Mouse (Mus musculus) C2C12 (cell line): ENCODE data around the gene Kansl1l. TPM values are rescaled to one million over a fixed set of nuclear protein-coding genes. Genes with fewer than 3 reads are reported as not detected.

Experiments used
- H3K27me3 ChIP-seq: one replicate; pipeline ENCODE4 v1.6.1; 2011; ENCODE audit not compliant: control insufficient read depth, insufficient read depth, insufficient read length
- H3K36me3 ChIP-seq: one replicate; pipeline ENCODE4 v1.6.1; 2011; ENCODE audit not compliant: control insufficient read depth, insufficient read depth
- H3K4me3 ChIP-seq: one replicate; pipeline ENCODE4 v1.5.1; 2011; ENCODE audit warnings: mild to moderate bottlenecking, control low read depth; ENCODE audit not compliant: poor library complexity, insufficient read depth, severe bottlenecking
- H3K79me2 ChIP-seq: one replicate; pipeline ENCODE4 v1.6.1; 2011; ENCODE audit not compliant: control insufficient read depth, insufficient read depth
- H3K79me3 ChIP-seq: one replicate; pipeline ENCODE4 v1.6.1; 2011; ENCODE audit warnings: low read depth, control low read depth
- H3ac ChIP-seq: one replicate; pipeline ENCODE3; 2011; ENCODE audit warnings: low read depth; ENCODE audit not compliant: control insufficient read depth, insufficient read length
- CEBPB ChIP-seq: IDR thresholded peaks from one replicate; pipeline ENCODE4 v1.6.1; 2011; ENCODE audit warnings: low read depth, mild to moderate bottlenecking, control low read depth, moderate library complexity
- CTCF ChIP-seq: IDR thresholded peaks from one replicate; pipeline ENCODE4 v1.5.1; 2011; ENCODE audit not compliant: control insufficient read depth, insufficient read depth, insufficient read length
- FOSL1 ChIP-seq: IDR thresholded peaks from one replicate; pipeline ENCODE4 v1.8.0; 2011; ENCODE audit warnings: mild to moderate bottlenecking, low read length; ENCODE audit not compliant: poor library complexity, insufficient read depth, severe bottlenecking
- MAX ChIP-seq: IDR thresholded peaks from one replicate; pipeline ENCODE4 v1.6.1; 2011; ENCODE audit warnings: mild to moderate bottlenecking, control low read depth
- MYOD1 ChIP-seq: IDR thresholded peaks from one replicate; pipeline ENCODE4 v1.6.1; 2011; ENCODE audit warnings: low read depth; ENCODE audit not compliant: control insufficient read depth, insufficient read length
- MYOG ChIP-seq: IDR thresholded peaks from one replicate; pipeline ENCODE4 v1.6.1; 2011; ENCODE audit not compliant: control insufficient read depth, insufficient read length; ENCODE audit errors: extremely low read depth
- USF1 ChIP-seq: IDR thresholded peaks from one replicate; pipeline ENCODE4 v1.6.1; 2011; ENCODE audit warnings: low read depth, mild to moderate bottlenecking, control low read depth, moderate library complexity
- polyA plus RNA-seq: library from polyadenylated mRNA; unstranded; fragments of >200 nt; fragmentation: generic; extraction: Trizol; gene quantifications from one replicate; pipeline ENCODE4 v1.2.1, GENCODE M21; 2012; ENCODE audit warnings: missing spikeins

The Kansl1l gene
- polyA plus RNA-seq, 1 experiment, result 1.9 TPM

DNA sequence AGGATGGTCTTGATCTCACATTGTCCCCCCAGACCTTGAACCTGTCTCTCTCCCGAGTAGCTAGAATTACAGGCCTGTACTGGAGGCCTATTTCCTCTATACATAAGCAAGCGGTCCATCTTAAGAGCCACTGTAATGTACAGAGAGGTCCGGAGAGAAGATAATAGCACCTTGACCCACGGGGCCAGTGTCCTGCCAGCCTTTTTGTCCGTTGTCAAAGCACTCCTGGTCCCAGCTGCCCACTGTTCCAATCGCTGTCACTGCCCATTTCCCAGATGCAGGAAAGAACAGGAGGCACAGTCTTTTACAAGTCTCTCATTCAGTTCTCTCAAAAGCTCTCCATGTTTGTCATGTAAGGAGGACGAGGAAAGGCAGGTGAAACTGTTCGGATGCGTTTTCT lies 4.6 kb upstream of the Kansl1l start:
- Histone ChIP-seq H3ac (no peak overlapping the region), H3K4me3 (no peak overlapping the region), H3K79me3 (no peaks in the 10 kb centered on the region), H3K27me3 (no peaks in the 10 kb centered on the region), H3K79me2 (no peaks in the 10 kb centered on the region), H3K36me3 (peaks cover under 1% of the 10 kb centered on the region)
- TF ChIP-seq MAX (no peak), FOSL1 (no peak), MYOD1 (no peak), CEBPB (no peak), MYOG (no peak), CTCF (no peak), USF1 (no peak)

DNA sequence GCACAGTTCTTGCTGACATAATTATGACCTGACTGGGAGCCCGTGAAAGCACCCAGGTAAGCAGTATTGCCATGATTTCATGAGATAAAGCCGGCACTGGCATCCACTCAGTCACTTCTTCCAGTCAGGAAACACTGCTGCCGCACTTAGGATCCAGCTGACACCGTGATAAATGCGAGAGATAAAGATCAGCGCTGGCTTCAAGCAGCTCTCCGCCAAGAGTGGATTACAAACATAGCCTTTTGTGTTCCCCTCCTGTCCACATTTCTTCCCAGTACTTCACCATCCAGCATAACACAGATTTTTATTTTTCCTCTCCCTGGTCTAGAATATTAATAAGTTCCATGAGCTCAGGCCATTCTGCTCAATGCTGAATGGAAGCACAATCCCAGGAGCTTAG lies 2.9 kb upstream of the Kansl1l start:
- Histone ChIP-seq H3K27me3 (no peaks in the 10 kb centered on the region), H3ac (no peak overlapping the region), H3K36me3 (no peaks in the 10 kb centered on the region), H3K79me2 (peaks cover 14% of the 10 kb centered on the region), H3K79me3 (peaks cover 5% of the 10 kb centered on the region), H3K4me3 (no peak overlapping the region)
- no peak for TF ChIP-seq MAX
- no peak for TF ChIP-seq USF1
- TF ChIP-seq FOSL1, result no peak
- no peak for TF ChIP-seq MYOD1
- no peak for TF ChIP-seq MYOG
- TF ChIP-seq CTCF, result no peak
- TF ChIP-seq CEBPB, result no peak

DNA sequence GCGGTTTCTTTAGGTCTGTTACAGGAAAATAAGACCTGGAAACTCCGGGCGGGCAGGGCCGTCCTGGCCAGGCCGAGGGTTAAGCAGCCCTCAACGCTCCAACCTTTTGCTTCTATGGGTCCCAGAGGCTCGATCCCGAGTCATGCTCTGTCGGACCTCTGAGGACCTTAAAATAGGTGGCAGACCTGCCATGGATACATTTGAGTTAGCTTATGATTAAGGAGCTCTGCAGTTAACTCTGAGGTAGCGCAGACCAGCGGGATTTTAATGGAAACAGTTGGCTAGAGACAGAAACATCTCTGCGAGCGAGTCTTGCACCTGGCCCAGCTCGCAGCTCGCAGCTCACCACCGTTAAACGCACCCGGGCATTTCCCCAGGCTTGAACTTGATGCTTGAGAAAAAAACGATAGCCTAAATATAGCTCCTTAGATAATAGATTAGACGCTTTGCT lies 528 bp upstream of the Kansl1l start:
- Histone ChIP-seq H3K4me3 (peak overlapping the region; percentile 56), H3K79me3 (peaks cover 10% of the 10 kb centered on the region), H3ac (peak overlapping the region; percentile 70), H3K79me2 (peaks cover 34% of the 10 kb centered on the region), H3K27me3 (no peaks in the 10 kb centered on the region), H3K36me3 (no peaks in the 10 kb centered on the region)
- TF ChIP-seq MAX, result no peak
- no peak for TF ChIP-seq FOSL1
- no peak for TF ChIP-seq CTCF
- no peak for TF ChIP-seq CEBPB
- TF ChIP-seq USF1, result no peak
- no peak for TF ChIP-seq MYOG
- no peak for TF ChIP-seq MYOD1

DNA sequence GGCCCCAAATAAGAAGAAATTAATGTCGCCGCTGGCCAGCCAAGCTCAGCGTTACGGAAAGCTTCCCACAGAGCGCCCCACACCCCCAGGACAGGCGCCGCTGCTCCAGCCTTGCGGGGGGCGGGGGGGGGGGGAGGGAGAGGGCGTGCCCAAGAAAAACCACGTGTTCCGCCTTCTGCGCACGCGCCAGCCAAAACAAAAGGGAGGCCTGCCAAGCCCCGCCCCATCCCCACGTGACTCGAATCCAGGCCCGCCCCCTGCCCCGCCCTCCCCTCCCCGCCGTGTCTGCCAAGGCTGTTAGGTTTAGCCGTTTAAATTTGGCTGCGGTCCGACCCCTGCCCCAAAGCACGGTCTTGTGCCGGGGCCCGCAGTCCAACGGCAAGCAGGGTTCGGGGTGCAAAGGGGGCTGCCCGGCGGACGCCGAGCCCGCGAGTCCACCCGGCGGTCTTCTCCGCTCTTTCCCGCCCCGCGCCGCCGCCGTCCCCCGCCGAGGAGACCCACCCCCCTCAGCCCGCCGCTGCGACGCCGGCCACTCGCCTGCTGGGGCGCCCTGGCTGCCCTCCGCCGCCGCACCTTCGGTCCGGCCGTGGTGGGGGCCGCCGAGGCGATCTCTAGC lies 417 bp downstream of the Kansl1l start:
- Histone ChIP-seq H3K79me2 (peaks cover 43% of the 10 kb centered on the region), H3K27me3 (no peaks in the 10 kb centered on the region), H3K36me3 (no peaks in the 10 kb centered on the region), H3K79me3 (peaks cover 10% of the 10 kb centered on the region), H3K4me3 (peak overlapping the region; percentile 56), H3ac (peak overlapping the region; percentile 94)
- peak; percentile 41 for TF ChIP-seq USF1
- TF ChIP-seq CTCF, result peak; percentile 16
- TF ChIP-seq MYOG, result no peak

DNA sequence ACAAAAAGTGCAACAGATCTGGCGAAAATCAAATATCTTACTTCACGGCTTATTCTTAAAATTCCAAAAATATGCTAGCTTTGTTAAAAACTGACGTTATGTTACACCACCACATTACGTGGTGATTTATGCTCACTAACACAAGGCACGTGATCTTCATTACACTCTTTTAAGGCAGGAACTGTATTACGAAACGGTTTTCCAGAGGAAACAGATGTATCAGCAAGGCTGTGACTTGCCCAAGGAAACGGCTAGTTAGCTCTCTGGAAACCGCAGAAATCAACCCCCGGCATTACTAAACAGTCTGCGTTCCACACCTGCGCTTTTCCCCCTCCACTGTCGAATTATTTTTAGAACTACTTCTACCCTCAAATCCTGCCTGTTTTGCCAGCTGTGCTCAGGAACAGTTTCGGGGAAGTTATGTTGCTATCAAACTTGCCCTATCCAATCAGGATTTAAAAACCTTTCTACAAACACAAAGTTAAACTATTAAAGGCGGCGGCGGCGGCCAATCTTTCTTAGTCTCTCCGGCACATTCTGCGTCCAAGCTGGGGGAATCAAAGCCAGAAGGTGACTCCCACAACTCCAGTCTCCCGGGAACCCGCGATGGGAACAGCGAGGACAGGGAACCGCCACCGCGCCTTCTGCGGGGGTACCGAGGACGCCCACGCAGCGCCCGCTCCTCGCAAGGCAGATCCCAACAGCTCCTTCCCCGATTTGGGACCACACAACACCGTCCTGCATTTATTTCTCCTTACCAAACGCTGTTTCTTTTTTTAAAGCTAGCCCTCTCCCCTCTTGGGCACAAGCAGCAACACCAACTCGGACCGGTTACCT lies 1.2 kb downstream of the Kansl1l start:
- Histone ChIP-seq H3K27me3 (no peaks in the 10 kb centered on the region), H3K4me3 (peak overlapping the region; percentile 56), H3K79me3 (peaks cover 10% of the 10 kb centered on the region), H3K36me3 (no peaks in the 10 kb centered on the region), H3ac (peak overlapping the region; percentile 96), H3K79me2 (peaks cover 50% of the 10 kb centered on the region)
- TF ChIP-seq MYOD1 (peak; percentile 61), USF1 (peak; percentile 98), MAX (no peak), MYOG (no peak)
